Mouse (Mus musculus): ENCODE measurements at regions not wholly inside any gene's neighbourhood (a gene's known extent, or its start where the extent isn't known, plus 50 kb on each side); places are given as distances from the start of the nearest gene placed in this dataset.

- Histone ChIP-seq H3K27me3 (replicated peaks) (no peaks in the 10 kb centered on the region), H3K9me3 (replicated peaks) (peaks cover 8% of the 10 kb centered on the region; the same call in 1 of the 2 replicates), H3K4me2 (no peak overlapping the region), H3K27ac (ENCODE audit: poor library complexity, severe bottlenecking) (no peak overlapping the region), H3K4me1 (replicated peaks) (peaks cover 5% of the 10 kb centered on the region; the same call in 1 of the 2 replicates), H3K4me3 (no peak overlapping the region), H3K36me3 (no peaks in the 10 kb centered on the region), H3K9ac (no peak overlapping the region)
- 42% methylated on average over 3 of the region's 3 CpGs for WGBS
- no peak for ATAC-seq (ENCODE audit: insufficient number of reproducible peaks, low FRiP score)
These were observed 437.6 kb upstream of the Nox3 start for GRCm38 (mm10) chr17:4133678-4134077.

GRCm38 (mm10) chr17:4163502-4163901 lies 467.4 kb upstream of the Nox3 start:
- Histone ChIP-seq H3K4me2 (no peak overlapping the region), H3K9ac (no peak overlapping the region), H3K36me3 (no peaks in the 10 kb centered on the region), H3K4me3 (no peak overlapping the region), H3K27ac (ENCODE audit: poor library complexity, severe bottlenecking) (no peak overlapping the region), H3K4me1 (replicated peaks) (no peaks in the 10 kb centered on the region), H3K9me3 (replicated peaks) (no peaks in the 10 kb centered on the region), H3K27me3 (replicated peaks) (no peaks in the 10 kb centered on the region)
- no peak for ATAC-seq (ENCODE audit: insufficient number of reproducible peaks, low FRiP score)
- 78% methylated on average over 2 of the region's 2 CpGs for WGBS

GRCm38 (mm10) chr17:4173951-4174361 lies 477.9 kb upstream of the Nox3 start:
- Histone ChIP-seq H3K9me3 (replicated peaks) (0 out of 2 replicates have a peak, but pooled peaks cover 4% of the 10 kb centered on the region), H3K27me3 (replicated peaks) (no peaks in the 10 kb centered on the region), H3K4me3 (no peak overlapping the region), H3K27ac (ENCODE audit: poor library complexity, severe bottlenecking) (peak overlapping the region; percentile 85), H3K9ac (no peak overlapping the region), H3K4me2 (no peak overlapping the region), H3K36me3 (no peaks in the 10 kb centered on the region), H3K4me1 (replicated peaks) (peaks cover 16% of the 10 kb centered on the region)
- peak; percentile 57 for ATAC-seq (ENCODE audit: insufficient number of reproducible peaks, low FRiP score)
- WGBS = 36% methylated on average over 4 of the region's 4 CpGs

DNA sequence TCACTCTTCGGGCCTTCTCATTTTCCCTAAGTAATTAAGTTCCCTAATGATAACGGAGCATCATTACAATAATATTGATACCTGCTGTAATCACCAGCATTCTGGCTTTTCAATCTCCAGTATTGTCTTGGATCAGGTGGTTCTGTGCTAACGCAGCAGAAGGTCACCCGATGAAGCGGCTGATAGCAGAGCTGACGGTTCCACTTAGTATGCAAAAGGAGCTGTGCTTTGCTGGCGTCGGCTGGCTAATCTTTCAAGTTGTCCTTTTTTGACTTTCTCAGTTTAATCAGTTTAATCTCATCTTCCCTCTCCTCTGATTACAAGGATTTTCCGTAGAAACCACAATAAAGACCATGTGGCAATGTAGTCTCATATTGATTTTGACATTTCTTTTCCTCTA lies 478.9 kb upstream of the Nox3 start:
- Histone ChIP-seq H3K4me3 (no peak overlapping the region), H3K4me1 (replicated peaks) (peaks cover 16% of the 10 kb centered on the region), H3K4me2 (no peak overlapping the region), H3K27ac (ENCODE audit: poor library complexity, severe bottlenecking) (peak overlapping the region; percentile 85), H3K9me3 (replicated peaks) (0 out of 2 replicates have a peak, but pooled peaks cover 4% of the 10 kb centered on the region), H3K27me3 (replicated peaks) (no peaks in the 10 kb centered on the region), H3K36me3 (no peaks in the 10 kb centered on the region), H3K9ac (no peak overlapping the region)
- ATAC-seq (ENCODE audit: insufficient number of reproducible peaks, low FRiP score) = no peak
- WGBS = 55% methylated on average over 9 of the region's 9 CpGs

DNA sequence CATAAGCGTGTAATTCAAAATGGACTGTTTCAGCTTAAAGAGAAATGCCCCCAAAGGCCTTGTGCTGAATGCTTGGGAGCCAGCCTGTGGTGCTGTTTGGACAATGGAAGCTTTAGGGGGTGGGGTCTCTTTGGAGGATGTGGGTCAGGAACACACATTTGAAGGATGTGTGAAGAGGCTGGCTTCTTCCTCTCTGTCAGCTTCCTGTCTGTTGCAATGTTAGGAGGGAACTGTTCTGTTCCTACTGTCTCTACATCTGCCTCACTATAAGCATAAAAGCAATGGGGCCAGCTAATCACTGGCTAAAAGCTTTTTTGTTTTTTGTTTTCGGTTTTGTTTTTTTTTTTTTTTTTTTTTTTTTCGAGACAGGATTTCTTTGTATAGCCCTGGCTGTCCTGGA lies 480.5 kb upstream of the Nox3 start:
- Histone ChIP-seq H3K4me2 (no peak overlapping the region), H3K27ac (ENCODE audit: poor library complexity, severe bottlenecking) (no peak overlapping the region), H3K27me3 (replicated peaks) (no peaks in the 10 kb centered on the region), H3K4me3 (no peak overlapping the region), H3K4me1 (replicated peaks) (peaks cover 16% of the 10 kb centered on the region), H3K9ac (no peak overlapping the region), H3K9me3 (replicated peaks) (0 out of 2 replicates have a peak, but pooled peaks cover 4% of the 10 kb centered on the region), H3K36me3 (no peaks in the 10 kb centered on the region)
- ATAC-seq (ENCODE audit: insufficient number of reproducible peaks, low FRiP score) = no peak
- 69% methylated on average over 3 of the region's 3 CpGs for WGBS

DNA sequence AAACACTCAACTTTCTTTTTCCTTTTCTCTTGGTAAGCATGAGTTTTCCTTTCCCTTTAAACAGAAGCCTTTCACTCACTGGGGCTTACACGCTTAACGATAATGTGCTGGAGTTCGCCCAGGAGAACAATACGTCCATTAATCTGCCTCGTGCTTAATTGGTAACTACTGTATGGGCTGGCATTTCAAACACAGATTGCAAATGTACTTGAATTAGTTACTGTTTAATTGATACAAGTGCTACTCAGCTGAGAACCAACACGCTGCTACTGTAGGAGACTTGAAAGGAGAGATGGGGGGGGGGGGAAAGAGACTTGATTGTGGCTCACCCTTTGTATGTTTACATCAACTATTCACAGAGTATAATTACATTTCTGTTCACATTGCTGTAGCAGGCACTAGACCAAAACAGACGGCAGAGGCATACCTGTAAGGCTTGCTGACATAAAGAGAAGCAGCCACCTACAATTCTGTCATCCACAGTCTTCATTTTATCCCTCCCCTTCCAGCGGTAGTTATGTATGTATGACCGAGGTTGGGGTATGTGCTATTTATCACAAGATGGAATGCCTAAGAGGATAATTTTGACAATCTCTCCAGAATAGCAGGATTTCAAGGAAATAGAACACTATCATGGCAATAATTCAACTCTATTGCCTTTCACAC lies 481.6 kb upstream of the Nox3 start:
- Histone ChIP-seq H3K4me3 (no peak overlapping the region), H3K36me3 (no peaks in the 10 kb centered on the region), H3K27ac (ENCODE audit: poor library complexity, severe bottlenecking) (no peak overlapping the region), H3K27me3 (replicated peaks) (no peaks in the 10 kb centered on the region), H3K9me3 (replicated peaks) (no peaks in the 10 kb centered on the region), H3K4me2 (no peak overlapping the region), H3K9ac (no peak overlapping the region), H3K4me1 (replicated peaks) (peaks cover 16% of the 10 kb centered on the region)
- no peak for ATAC-seq (ENCODE audit: insufficient number of reproducible peaks, low FRiP score)
- WGBS = 69% methylated on average over 9 of the region's 9 CpGs

DNA sequence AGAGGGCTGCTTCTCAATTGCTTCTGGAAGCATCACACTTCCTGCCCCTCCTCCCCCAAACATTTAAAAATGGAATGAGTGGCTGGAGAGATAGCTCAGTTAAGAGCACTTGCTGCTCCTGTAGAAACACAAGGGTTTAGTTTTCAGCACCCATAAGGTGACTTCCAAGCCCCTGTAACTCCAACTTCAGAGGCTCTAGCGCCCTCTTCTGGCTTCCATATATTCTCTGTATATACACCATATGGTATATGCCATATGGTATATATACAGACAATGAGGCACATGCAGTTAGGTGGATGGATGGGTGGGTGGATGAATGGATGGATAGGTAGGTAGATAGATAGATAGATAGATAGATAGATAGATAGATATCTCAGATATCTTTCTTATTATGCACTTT lies 483.2 kb upstream of the Nox3 start:
- Histone ChIP-seq H3K4me3 (no peak overlapping the region), H3K36me3 (no peaks in the 10 kb centered on the region), H3K27me3 (replicated peaks) (no peaks in the 10 kb centered on the region), H3K4me1 (replicated peaks) (peaks cover 9% of the 10 kb centered on the region), H3K4me2 (no peak overlapping the region), H3K9me3 (replicated peaks) (no peaks in the 10 kb centered on the region), H3K27ac (ENCODE audit: poor library complexity, severe bottlenecking) (no peak overlapping the region), H3K9ac (no peak overlapping the region)
- 44% methylated on average over 1 of the region's 1 CpGs for WGBS
- ATAC-seq (ENCODE audit: insufficient number of reproducible peaks, low FRiP score) = no peak

- no peak for ATAC-seq (ENCODE audit: insufficient number of reproducible peaks, low FRiP score)
- WGBS = 85% methylated on average over 1 of the region's 1 CpGs
- Histone ChIP-seq H3K36me3 (no peaks in the 10 kb centered on the region), H3K27me3 (replicated peaks) (no peaks in the 10 kb centered on the region), H3K27ac (ENCODE audit: poor library complexity, severe bottlenecking) (no peak overlapping the region), H3K9me3 (replicated peaks) (no peaks in the 10 kb centered on the region), H3K4me3 (no peak overlapping the region), H3K9ac (no peak overlapping the region), H3K4me1 (replicated peaks) (no peaks in the 10 kb centered on the region), H3K4me2 (no peak overlapping the region)
These were observed 486.0 kb upstream of the Nox3 start for GRCm38 (mm10) chr17:4182106-4182505.

DNA sequence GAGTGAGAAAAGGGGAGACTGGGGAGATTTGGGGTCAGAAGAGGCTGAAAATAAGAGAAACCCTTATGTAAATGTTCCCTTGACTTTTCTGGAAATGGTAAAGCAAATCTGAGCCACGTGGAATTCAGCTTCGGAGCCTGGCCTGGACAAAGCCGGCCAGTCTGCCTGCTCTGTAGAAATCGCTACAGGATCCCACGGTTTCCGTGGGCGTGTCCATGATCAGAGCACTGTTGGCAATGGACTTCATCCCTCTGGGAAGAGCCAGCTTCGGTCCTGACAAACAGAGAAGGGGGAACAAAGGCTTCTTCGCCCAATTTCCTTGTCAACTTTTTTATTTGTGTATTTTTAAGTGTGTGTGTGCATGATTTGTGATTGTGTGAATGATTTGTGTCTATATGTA lies 490.7 kb upstream of the Nox3 start:
- no peaks in the 10 kb centered on the region for H3K9me3 ChIP-seq (replicated peaks)
- H3K36me3 ChIP-seq = no peaks in the 10 kb centered on the region
- H3K27me3 ChIP-seq (replicated peaks) = no peaks in the 10 kb centered on the region
- no peak overlapping the region for H3K27ac ChIP-seq (ENCODE audit: poor library complexity, severe bottlenecking)
- H3K4me3 ChIP-seq = no peak overlapping the region
- no peak overlapping the region for H3K9ac ChIP-seq
- 63% methylated on average over 9 of the region's 9 CpGs for WGBS
- ATAC-seq (ENCODE audit: insufficient number of reproducible peaks, low FRiP score) = no peak
- no peaks in the 10 kb centered on the region for H3K4me1 ChIP-seq (replicated peaks)
- H3K4me2 ChIP-seq = no peak overlapping the region

DNA sequence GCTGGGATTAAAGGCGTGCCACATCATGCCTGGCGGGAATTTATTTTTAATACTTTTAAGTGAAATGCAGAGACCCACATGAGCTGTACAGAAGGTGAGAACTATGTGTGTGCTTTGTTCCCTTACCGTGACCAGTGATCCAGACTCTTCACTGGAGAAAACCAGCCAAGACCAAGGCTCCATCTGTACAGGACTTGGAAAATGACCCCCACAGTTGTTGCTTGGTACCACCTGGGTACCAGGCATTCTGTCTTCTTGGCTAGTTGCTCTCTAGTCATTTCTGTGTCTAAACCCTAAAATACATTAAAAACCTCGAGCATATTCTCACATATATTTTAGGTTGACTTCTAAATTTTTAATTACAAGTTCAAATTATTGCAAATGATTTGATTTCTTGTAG lies 491.5 kb upstream of the Nox3 start:
- no peak overlapping the region for H3K4me3 ChIP-seq
- H3K9me3 ChIP-seq (replicated peaks) = no peaks in the 10 kb centered on the region
- no peak overlapping the region for H3K27ac ChIP-seq (ENCODE audit: poor library complexity, severe bottlenecking)
- 77% methylated on average over 4 of the region's 4 CpGs for WGBS
- ATAC-seq (ENCODE audit: insufficient number of reproducible peaks, low FRiP score) = no peak
- no peak overlapping the region for H3K4me2 ChIP-seq
- no peak overlapping the region for H3K9ac ChIP-seq
- no peaks in the 10 kb centered on the region for H3K4me1 ChIP-seq (replicated peaks)
- no peaks in the 10 kb centered on the region for H3K27me3 ChIP-seq (replicated peaks)
- H3K36me3 ChIP-seq = no peaks in the 10 kb centered on the region

DNA sequence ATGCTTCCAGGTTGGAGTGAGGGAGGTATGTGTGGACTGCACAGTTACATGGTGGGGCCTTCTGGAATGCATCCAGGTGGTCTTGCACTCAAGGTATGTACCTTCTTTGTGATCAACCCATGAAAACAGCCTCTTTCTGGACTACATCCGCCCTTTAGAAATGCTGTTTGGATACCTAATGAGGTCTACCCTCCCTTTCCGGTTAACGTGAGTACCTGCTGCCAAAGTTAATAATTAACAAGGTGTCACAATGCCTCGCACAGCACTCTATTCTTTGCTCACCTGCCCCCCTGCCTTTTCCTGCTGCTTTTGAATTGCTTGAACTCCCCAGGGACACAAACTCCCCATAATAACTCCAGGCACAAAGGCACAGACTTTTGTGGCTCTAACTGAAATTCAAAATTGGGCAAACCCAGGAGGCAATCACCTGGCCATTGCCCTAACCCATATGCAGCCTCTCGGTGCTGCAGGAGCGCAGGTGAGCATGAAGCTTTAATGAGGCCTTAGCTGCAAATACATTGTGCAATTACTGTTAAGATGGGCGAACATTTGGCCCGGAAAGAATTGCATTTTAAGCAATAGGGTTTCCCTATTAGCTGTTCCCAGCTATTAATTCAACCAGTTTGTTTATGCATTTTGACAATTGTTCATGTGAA lies 500.9 kb upstream of the Nox3 start:
- Histone ChIP-seq H3K4me3 (no peak overlapping the region), H3K27ac (ENCODE audit: poor library complexity, severe bottlenecking) (no peak overlapping the region), H3K27me3 (replicated peaks) (no peaks in the 10 kb centered on the region), H3K4me2 (no peak overlapping the region), H3K36me3 (no peaks in the 10 kb centered on the region), H3K9me3 (replicated peaks) (no peaks in the 10 kb centered on the region), H3K9ac (no peak overlapping the region), H3K4me1 (replicated peaks) (peaks cover 2% of the 10 kb centered on the region; the same call in 1 of the 2 replicates)
- no peak for ATAC-seq (ENCODE audit: insufficient number of reproducible peaks, low FRiP score)
- 70% methylated on average over 8 of the region's 8 CpGs for WGBS
